Mouse (Mus musculus) CH12.LX (cell line): Measurements from ENCODE around the gene Mum1. TPM values are rescaled to one million over a fixed set of nuclear protein-coding genes. Genes with fewer than 3 reads are reported as not detected.

Source experiments
- DNase-seq: peaks from one replicate; pipeline ENCODE4 v3.0.0-alpha.2; 2013; ENCODE audit errors: extremely low read depth
- H3K27ac ChIP-seq: 2 replicates; pipeline ENCODE4 v1.5.1; 2012; ENCODE audit warnings: low read depth, mild to moderate bottlenecking, control low read depth, moderate library complexity; ENCODE audit not compliant: insufficient read depth
- H3K27me3 ChIP-seq: replicated peaks from 2 replicates; pipeline ENCODE3; 2012; ENCODE audit warnings: inconsistent platforms
- H3K36me3 ChIP-seq, 2 experiments: replicated peaks in 1 of 2; 2 replicates each; pipeline versions ENCODE3 to v1.6.1; 2012; ENCODE audit warnings: inconsistent platforms in 1 of 2, low read length in 1 of 2, mild to moderate bottlenecking in 1 of 2, mixed read lengths in 1 of 2, moderate library complexity in 1 of 2; ENCODE audit not compliant: control insufficient read depth in 1 of 2, insufficient read depth in 1 of 2
- H3K4me1 ChIP-seq, 2 experiments: 2 replicates each; pipeline ENCODE4 v1.6.1; 2012; ENCODE audit warnings: inconsistent platforms in 1 of 2, moderate library complexity in 1 of 2; ENCODE audit not compliant: insufficient read depth in 2 of 2, control insufficient read depth in 1 of 2
- H3K4me2 ChIP-seq: 2 replicates; pipeline ENCODE4 v1.6.1; 2012; ENCODE audit warnings: low read depth, mild to moderate bottlenecking, control low read depth; ENCODE audit not compliant: poor library complexity, insufficient read depth, severe bottlenecking
- H3K4me3 ChIP-seq, 3 experiments: fragments of 150-350 bp in 1 of 3; sonication (generic) in 1 of 3; replicated peaks in 1 of 3; 2 replicates each; pipeline versions ENCODE3 to v1.5.1; 2011 to 2012; ENCODE audit warnings: low read depth in 2 of 3, low read length in 2 of 3, mild to moderate bottlenecking in 2 of 3, moderate library complexity in 2 of 3, control low read depth in 1 of 3, improper control_type of control experiment in 1 of 3, inconsistent platforms in 1 of 3, mixed read lengths in 1 of 3; ENCODE audit not compliant: poor library complexity in 1 of 3
- H3K79me2 ChIP-seq: replicated peaks from 2 replicates; pipeline ENCODE4 v1.6.1; 2012; ENCODE audit warnings: mild to moderate bottlenecking, moderate library complexity; ENCODE audit not compliant: control insufficient read depth, poor library complexity, insufficient read depth, severe bottlenecking; ENCODE audit errors: extremely low read depth
- H3K9ac ChIP-seq: 2 replicates; pipeline ENCODE4 v1.6.1; 2012; ENCODE audit warnings: low read depth, mild to moderate bottlenecking, control low read depth, moderate library complexity; ENCODE audit not compliant: insufficient read depth
- H3K9me3 ChIP-seq: replicated peaks from 2 replicates; pipeline ENCODE3; 2012; ENCODE audit warnings: low read length, inconsistent platforms, mixed read lengths
- CHD1 ChIP-seq: IDR thresholded peaks from 2 replicates; pipeline ENCODE4 v1.6.1; 2012; ENCODE audit warnings: low read depth, low read length, improper control_type of control experiment, inconsistent platforms
- CHD2 ChIP-seq: IDR thresholded peaks from 2 replicates; pipeline ENCODE4 v1.6.1; 2011; ENCODE audit warnings: low read length, improper control_type of control experiment
- CTCF ChIP-seq, 2 experiments: IDR thresholded peaks in 1 of 2; conservative IDR thresholded peaks in 1 of 2; 2 replicates each; pipeline ENCODE4 v1.5.1; 2011 to 2012; ENCODE audit warnings: low read depth in 2 of 2, low read length in 2 of 2, improper control_type of control experiment in 1 of 2, inconsistent platforms in 1 of 2, mild to moderate bottlenecking in 1 of 2, moderate library complexity in 1 of 2
- E2F4 ChIP-seq: IDR thresholded peaks from 2 replicates; pipeline ENCODE4 v1.6.1; 2011; ENCODE audit warnings: low read depth, low read length, improper control_type of control experiment; ENCODE audit not compliant: insufficient replicate concordance
- ETS1 ChIP-seq: conservative IDR thresholded peaks from 2 replicates; pipeline ENCODE4 v1.6.1; 2012; ENCODE audit warnings: low read depth, mild to moderate bottlenecking, inconsistent platforms, low read length, improper control_type of control experiment, moderate library complexity
- MXI1 ChIP-seq: IDR thresholded peaks from 2 replicates; pipeline ENCODE4 v1.6.1; 2011; ENCODE audit warnings: mild to moderate bottlenecking, low read depth, low read length, improper control_type of control experiment
- NRF1 ChIP-seq: IDR thresholded peaks from 2 replicates; pipeline ENCODE4 v1.6.1; 2014; ENCODE audit warnings: low read depth, mild to moderate bottlenecking, inconsistent platforms, low read length, improper control_type of control experiment, moderate library complexity
- TBP ChIP-seq: conservative IDR thresholded peaks from 2 replicates; pipeline ENCODE4 v1.6.1; 2011; ENCODE audit warnings: low read depth, low read length, improper control_type of control experiment
- dilution Hi-C: fragments of 300-500 bp; cut with MboI; formaldehyde crosslinking; loops from 2 replicates; pipeline ENCODE4 v1.14.3; 2020; ENCODE audit warnings: low sequenced_read_pairs; ENCODE audit not compliant: extremely low pct_unique_long_range_greater_than_20kb, extremely low pct_ligation_motif_present
- in situ Hi-C: fragments of 300-500 bp; cut with MboI; formaldehyde crosslinking; loops from 3 replicates; pipeline ENCODE4 v1.14.3; 2019; ENCODE audit warnings: low sequenced_read_pairs, low pct_ligation_motif_present, low pct_unique_long_range_greater_than_20kb, mixed read lengths
- polyA plus RNA-seq: library from polyadenylated mRNA; unstranded; fragments of >175 nt; gene quantifications from 2 replicates; pipeline ENCODE4 v1.2.1, GENCODE M21; 2012; ENCODE audit warnings: low read depth; ENCODE audit not compliant: insufficient read length
- total RNA-seq, 2 experiments: library from RNA; depleted of rRNA; stranded (reverse); fragments of 300-350 nt in 1 of 2; fragments of >200 nt in 1 of 2; gene quantifications; 2 replicates each; pipeline ENCODE4 v1.2.3; 2012 to 2014

The Mum1 gene
- total and polyA plus RNA-seq, 3 experiments, result 22.9 to 35.6 (median 25.1) TPM

DNA sequence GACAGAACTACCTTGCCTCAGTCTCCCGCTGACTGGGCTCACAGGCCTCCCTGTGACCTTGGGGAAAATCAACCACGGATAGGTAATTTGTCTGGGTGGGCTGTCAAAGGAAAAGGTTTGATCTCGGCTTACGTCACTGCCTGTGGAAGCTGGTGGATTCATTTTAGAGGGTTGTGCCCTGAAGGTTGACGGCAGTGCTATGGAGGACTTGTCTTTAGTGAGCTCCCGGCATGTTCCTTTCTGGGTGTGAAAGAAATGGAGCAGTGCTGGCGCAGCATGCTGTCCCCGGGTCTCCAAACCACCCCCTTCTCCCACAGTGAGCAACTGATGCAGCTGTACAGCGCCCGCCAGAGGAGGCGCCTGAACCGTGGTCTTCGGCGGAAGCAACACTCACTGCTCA is 67.1 kb downstream of the Mum1 start:
- TF ChIP-seq MXI1, result peak; percentile 13; the same call in 1 of the 2 replicates
- TF ChIP-seq TBP, result no peak
- no peak for TF ChIP-seq NRF1
- TF ChIP-seq CHD2, result no peak
- peak in 1 of 2 experiments; percentile 23; a peak in 1 of 4 replicates for TF ChIP-seq CTCF (conservative IDR thresholded peaks at IDR 0.05 in 1 of 2, IDR thresholded peaks at IDR 0.05 in 1 of 2; ENCODE audit: low read depth in 2 of 2, low read length in 2 of 2)
- TF ChIP-seq CHD1, result 0 out of 2 replicates have a peak, but pooled peaks have one; percentile 28
- TF ChIP-seq ETS1, result no peak
- TF ChIP-seq E2F4, result no peak
- Histone ChIP-seq H3K27me3 (peaks cover 2% of the 10 kb centered on the region), H3K9me3 (peaks cover 3% of the 10 kb centered on the region), H3K4me2 (peak overlapping the region; percentile 72), H3K79me2 (peaks cover 17% of the 10 kb centered on the region), H3K4me3 (peak overlapping the region; percentile 77 to 99 (median 84)), H3K36me3 (peaks cover 25 to 39% of the 10 kb centered on the region in 2 experiments), H3K9ac (peak overlapping the region; percentile 94), H3K4me1 (peaks cover 8 to 36% of the 10 kb centered on the region in 2 experiments; a peak in 3 of 4 replicates), H3K27ac (peak overlapping the region; percentile 36; the same call in 1 of the 2 replicates)
- in situ Hi-C loops, result no loop called here
- dilution Hi-C loops, result no loop called here
- DNase-seq, result peak; percentile 31

Other genes starting within 250 kb of the Mum1 start
Only the 20 nearest of the 28 such genes appear.
- gene Sbno2, start 120.9 kb upstream of the Mum1 start, total RNA-seq (2012; rRNA removed), result 20.7 and 22.6 TPM in 2 replicates
- gene Sbno2, start 120.9 kb upstream of the Mum1 start, total RNA-seq (2014; rRNA removed), result 9.0 and 9.7 TPM in 2 replicates
- gene Sbno2, start 120.9 kb upstream of the Mum1 start, polyA plus RNA-seq, result 21.1 and 24.2 TPM in 2 replicates
- 64.8 and 65.9 TPM in 2 replicates for gene Stk11, start 110.6 kb upstream of the Mum1 start, total RNA-seq (2012; rRNA removed)
- 47.4 and 48.5 TPM in 2 replicates for gene Stk11, start 110.6 kb upstream of the Mum1 start, total RNA-seq (2014; rRNA removed)
- 93.4 and 94.9 TPM in 2 replicates for gene Stk11, start 110.6 kb upstream of the Mum1 start, polyA plus RNA-seq
- 270 and 326 TPM in 2 replicates for gene Atp5d, start 87.8 kb upstream of the Mum1 start, total RNA-seq (2012; rRNA removed)
- gene Atp5d, start 87.8 kb upstream of the Mum1 start, total RNA-seq (2014; rRNA removed), result 85.8 and 106 TPM in 2 replicates
- 306 and 352 TPM in 2 replicates for gene Atp5d, start 87.8 kb upstream of the Mum1 start, polyA plus RNA-seq
- gene Cbarp, start 85.6 kb upstream of the Mum1 start, total RNA-seq (2012; rRNA removed), result 2.3 and 2.6 TPM in 2 replicates
- gene Cbarp, start 85.6 kb upstream of the Mum1 start, total RNA-seq (2014; rRNA removed), result 0.09 and 0.19 TPM in 2 replicates
- 1.7 and 2.4 TPM in 2 replicates for gene Cbarp, start 85.6 kb upstream of the Mum1 start, polyA plus RNA-seq
- gene Midn, start 78.2 kb upstream of the Mum1 start, total RNA-seq (2012; rRNA removed), result 11.6 and 16.2 TPM in 2 replicates
- 3.9 and 4.7 TPM in 2 replicates for gene Midn, start 78.2 kb upstream of the Mum1 start, total RNA-seq (2014; rRNA removed)
- gene Midn, start 78.2 kb upstream of the Mum1 start, polyA plus RNA-seq, result 25.2 and 33.2 TPM in 2 replicates
- gene Cirbp, start 60.4 kb upstream of the Mum1 start, total RNA-seq (2012; rRNA removed), result 28.3 and 34.4 TPM in 2 replicates
- gene Cirbp, start 60.4 kb upstream of the Mum1 start, total RNA-seq (2014; rRNA removed), result 27.0 and 31.9 TPM in 2 replicates
- 40.2 and 45.9 TPM in 2 replicates for gene Cirbp, start 60.4 kb upstream of the Mum1 start, polyA plus RNA-seq
- gene 1600002K03Rik, start 53.5 kb upstream of the Mum1 start, total RNA-seq (2012; rRNA removed), result 30.5 and 37.7 TPM in 2 replicates
- gene 1600002K03Rik, start 53.5 kb upstream of the Mum1 start, total RNA-seq (2014; rRNA removed), result 34.3 and 40.2 TPM in 2 replicates
- 19.3 and 21.9 TPM in 2 replicates for gene 1600002K03Rik, start 53.5 kb upstream of the Mum1 start, polyA plus RNA-seq
- 0.63 and 1.5 TPM in 2 replicates for gene Efna2, start 47.0 kb upstream of the Mum1 start, total RNA-seq (2012; rRNA removed)
- 0.23 and 0.34 TPM in 2 replicates for gene Efna2, start 47.0 kb upstream of the Mum1 start, total RNA-seq (2014; rRNA removed)
- 0.45 and 0.86 TPM in 2 replicates for gene Efna2, start 47.0 kb upstream of the Mum1 start, polyA plus RNA-seq
- gene Ndufs7, start 22.7 kb downstream of the Mum1 start, total RNA-seq (2012; rRNA removed), result 248 and 282 TPM in 2 replicates
- gene Ndufs7, start 22.7 kb downstream of the Mum1 start, total RNA-seq (2014; rRNA removed), result 124 and 154 TPM in 2 replicates
- gene Ndufs7, start 22.7 kb downstream of the Mum1 start, polyA plus RNA-seq, result 222 and 228 TPM in 2 replicates
- gene Gamt, start 34.6 kb downstream of the Mum1 start, total RNA-seq (2012; rRNA removed), result 0.30 and 0.38 TPM in 2 replicates
- gene Gamt, start 34.6 kb downstream of the Mum1 start, total RNA-seq (2014; rRNA removed), result 0.24 TPM in 1 of 2 replicates, not detected in the other
- gene Gamt, start 34.6 kb downstream of the Mum1 start, polyA plus RNA-seq, result 0.42 TPM in 1 of 2 replicates, not detected in the other
- gene Dazap1, start 35.1 kb downstream of the Mum1 start, total RNA-seq (2012; rRNA removed), result 162 and 172 TPM in 2 replicates
- gene Dazap1, start 35.1 kb downstream of the Mum1 start, total RNA-seq (2014; rRNA removed), result 180 and 187 TPM in 2 replicates
- 236 and 252 TPM in 2 replicates for gene Dazap1, start 35.1 kb downstream of the Mum1 start, polyA plus RNA-seq
- 4,610 and 5,342 TPM in 2 replicates for gene Rps15, start 66.0 kb downstream of the Mum1 start, total RNA-seq (2012; rRNA removed)
- gene Rps15, start 66.0 kb downstream of the Mum1 start, total RNA-seq (2014; rRNA removed), result 2,343 and 2,739 TPM in 2 replicates
- gene Rps15, start 66.0 kb downstream of the Mum1 start, polyA plus RNA-seq, result 2,279 and 2,754 TPM in 2 replicates
- 0.13 TPM in 2 replicates for gene Apc2, start 69.5 kb downstream of the Mum1 start, total RNA-seq (2012; rRNA removed)
- not detected in 2 replicates for gene Apc2, start 69.5 kb downstream of the Mum1 start, total RNA-seq (2014; rRNA removed)
- gene Apc2, start 69.5 kb downstream of the Mum1 start, polyA plus RNA-seq, result 0.04 and 0.07 TPM in 2 replicates
- gene 2310011J03Rik, start 94.1 kb downstream of the Mum1 start, total RNA-seq (2012; rRNA removed), result 46.8 and 59.7 TPM in 2 replicates
- 35.6 and 37.5 TPM in 2 replicates for gene 2310011J03Rik, start 94.1 kb downstream of the Mum1 start, total RNA-seq (2014; rRNA removed)
- 34.6 and 38.9 TPM in 2 replicates for gene 2310011J03Rik, start 94.1 kb downstream of the Mum1 start, polyA plus RNA-seq
- gene Pcsk4, start 103.1 kb downstream of the Mum1 start, total RNA-seq (2012; rRNA removed), result 1.1 and 1.3 TPM in 2 replicates
- gene Pcsk4, start 103.1 kb downstream of the Mum1 start, total RNA-seq (2014; rRNA removed), result not detected in 2 replicates
- 0.46 TPM in 1 of 2 replicates, not detected in the other for gene Pcsk4, start 103.1 kb downstream of the Mum1 start, polyA plus RNA-seq
- 1.7 and 5.0 TPM in 2 replicates for gene Reep6, start 103.5 kb downstream of the Mum1 start, total RNA-seq (2012; rRNA removed)
- gene Reep6, start 103.5 kb downstream of the Mum1 start, total RNA-seq (2014; rRNA removed), result 0.20 and 0.48 TPM in 2 replicates
- 5.2 and 7.5 TPM in 2 replicates for gene Reep6, start 103.5 kb downstream of the Mum1 start, polyA plus RNA-seq
- 0.38 and 0.55 TPM in 2 replicates for gene Adamtsl5, start 122.0 kb downstream of the Mum1 start, total RNA-seq (2012; rRNA removed)
- 0.16 and 0.27 TPM in 2 replicates for gene Adamtsl5, start 122.0 kb downstream of the Mum1 start, total RNA-seq (2014; rRNA removed)
- 0.07 and 0.16 TPM in 2 replicates for gene Adamtsl5, start 122.0 kb downstream of the Mum1 start, polyA plus RNA-seq
- not detected in 2 replicates for gene Plk5, start 130.0 kb downstream of the Mum1 start, total RNA-seq (2012; rRNA removed)
- not detected in 2 replicates for gene Plk5, start 130.0 kb downstream of the Mum1 start, total RNA-seq (2014; rRNA removed)
- not detected in 2 replicates for gene Plk5, start 130.0 kb downstream of the Mum1 start, polyA plus RNA-seq
- gene Mex3d, start 161.2 kb downstream of the Mum1 start, total RNA-seq (2012; rRNA removed), result 8.4 and 8.5 TPM in 2 replicates
- 4.9 and 6.6 TPM in 2 replicates for gene Mex3d, start 161.2 kb downstream of the Mum1 start, total RNA-seq (2014; rRNA removed)
- gene Mex3d, start 161.2 kb downstream of the Mum1 start, polyA plus RNA-seq, result 4.7 and 5.9 TPM in 2 replicates
- gene Mbd3, start 173.1 kb downstream of the Mum1 start, total RNA-seq (2012; rRNA removed), result 61.9 and 67.0 TPM in 2 replicates
- 48.7 and 51.5 TPM in 2 replicates for gene Mbd3, start 173.1 kb downstream of the Mum1 start, total RNA-seq (2014; rRNA removed)
- gene Mbd3, start 173.1 kb downstream of the Mum1 start, polyA plus RNA-seq, result 131 and 133 TPM in 2 replicates